Mouse (Mus musculus) CH12.LX (cell line): Measurements from ENCODE around the gene Zfp219. TPM values are rescaled to one million over a fixed set of nuclear protein-coding genes. Genes with fewer than 3 reads are reported as not detected.

Source experiments
- DNase-seq: peaks from one replicate; pipeline ENCODE4 v3.0.0-alpha.2; 2013; ENCODE audit errors: extremely low read depth
- H3K27ac ChIP-seq: 2 replicates; pipeline ENCODE4 v1.5.1; 2012; ENCODE audit warnings: low read depth, mild to moderate bottlenecking, control low read depth, moderate library complexity; ENCODE audit not compliant: insufficient read depth
- H3K27me3 ChIP-seq: replicated peaks from 2 replicates; pipeline ENCODE3; 2012; ENCODE audit warnings: inconsistent platforms
- H3K36me3 ChIP-seq, 2 experiments: replicated peaks in 1 of 2; 2 replicates each; pipeline versions ENCODE3 to v1.6.1; 2012; ENCODE audit warnings: inconsistent platforms in 1 of 2, low read length in 1 of 2, mild to moderate bottlenecking in 1 of 2, mixed read lengths in 1 of 2, moderate library complexity in 1 of 2; ENCODE audit not compliant: control insufficient read depth in 1 of 2, insufficient read depth in 1 of 2
- H3K4me1 ChIP-seq, 2 experiments: 2 replicates each; pipeline ENCODE4 v1.6.1; 2012; ENCODE audit warnings: inconsistent platforms in 1 of 2, moderate library complexity in 1 of 2; ENCODE audit not compliant: insufficient read depth in 2 of 2, control insufficient read depth in 1 of 2
- H3K4me2 ChIP-seq: 2 replicates; pipeline ENCODE4 v1.6.1; 2012; ENCODE audit warnings: low read depth, mild to moderate bottlenecking, control low read depth; ENCODE audit not compliant: poor library complexity, insufficient read depth, severe bottlenecking
- H3K4me3 ChIP-seq, 3 experiments: fragments of 150-350 bp in 1 of 3; sonication (generic) in 1 of 3; replicated peaks in 1 of 3; 2 replicates each; pipeline versions ENCODE3 to v1.5.1; 2011 to 2012; ENCODE audit warnings: low read depth in 2 of 3, low read length in 2 of 3, mild to moderate bottlenecking in 2 of 3, moderate library complexity in 2 of 3, control low read depth in 1 of 3, improper control_type of control experiment in 1 of 3, inconsistent platforms in 1 of 3, mixed read lengths in 1 of 3; ENCODE audit not compliant: poor library complexity in 1 of 3
- H3K79me2 ChIP-seq: replicated peaks from 2 replicates; pipeline ENCODE4 v1.6.1; 2012; ENCODE audit warnings: mild to moderate bottlenecking, moderate library complexity; ENCODE audit not compliant: control insufficient read depth, poor library complexity, insufficient read depth, severe bottlenecking; ENCODE audit errors: extremely low read depth
- H3K9ac ChIP-seq: 2 replicates; pipeline ENCODE4 v1.6.1; 2012; ENCODE audit warnings: low read depth, mild to moderate bottlenecking, control low read depth, moderate library complexity; ENCODE audit not compliant: insufficient read depth
- H3K9me3 ChIP-seq: replicated peaks from 2 replicates; pipeline ENCODE3; 2012; ENCODE audit warnings: low read length, inconsistent platforms, mixed read lengths
- BHLHE40 ChIP-seq: IDR thresholded peaks from 2 replicates; pipeline ENCODE4 v1.6.1; 2011; ENCODE audit warnings: mild to moderate bottlenecking, low read depth, low read length, improper control_type of control experiment
- CHD1 ChIP-seq: IDR thresholded peaks from 2 replicates; pipeline ENCODE4 v1.6.1; 2012; ENCODE audit warnings: low read depth, low read length, improper control_type of control experiment, inconsistent platforms
- CHD2 ChIP-seq: IDR thresholded peaks from 2 replicates; pipeline ENCODE4 v1.6.1; 2011; ENCODE audit warnings: low read length, improper control_type of control experiment
- CTCF ChIP-seq, 2 experiments: IDR thresholded peaks in 1 of 2; conservative IDR thresholded peaks in 1 of 2; 2 replicates each; pipeline ENCODE4 v1.5.1; 2011 to 2012; ENCODE audit warnings: low read depth in 2 of 2, low read length in 2 of 2, improper control_type of control experiment in 1 of 2, inconsistent platforms in 1 of 2, mild to moderate bottlenecking in 1 of 2, moderate library complexity in 1 of 2
- E2F4 ChIP-seq: IDR thresholded peaks from 2 replicates; pipeline ENCODE4 v1.6.1; 2011; ENCODE audit warnings: low read depth, low read length, improper control_type of control experiment; ENCODE audit not compliant: insufficient replicate concordance
- ELF1 ChIP-seq: IDR thresholded peaks from 2 replicates; pipeline ENCODE4 v1.6.1; 2014; ENCODE audit warnings: low read depth, mild to moderate bottlenecking, inconsistent platforms, low read length, improper control_type of control experiment
- EP300 ChIP-seq: IDR thresholded peaks from 2 replicates; pipeline ENCODE4 v1.6.1; 2011; ENCODE audit warnings: low read length, improper control_type of control experiment
- ETS1 ChIP-seq: conservative IDR thresholded peaks from 2 replicates; pipeline ENCODE4 v1.6.1; 2012; ENCODE audit warnings: low read depth, mild to moderate bottlenecking, inconsistent platforms, low read length, improper control_type of control experiment, moderate library complexity
- GABPA ChIP-seq: IDR thresholded peaks from 2 replicates; pipeline ENCODE4 v1.6.1; 2012; ENCODE audit warnings: low read depth, low read length, improper control_type of control experiment, inconsistent platforms; ENCODE audit not compliant: insufficient replicate concordance
- HCFC1 ChIP-seq: IDR thresholded peaks from 2 replicates; pipeline ENCODE4 v1.6.1; 2012; ENCODE audit warnings: low read depth, mild to moderate bottlenecking, inconsistent platforms, low read length, improper control_type of control experiment
- IRF4 ChIP-seq: IDR thresholded peaks from 2 replicates; pipeline ENCODE4 v1.6.1; 2014; ENCODE audit warnings: low read depth, mild to moderate bottlenecking, inconsistent platforms, low read length, improper control_type of control experiment
- JUN ChIP-seq: IDR thresholded peaks from 2 replicates; pipeline ENCODE4 v1.6.1; 2011; ENCODE audit warnings: low read depth, mild to moderate bottlenecking, low read length, improper control_type of control experiment, moderate library complexity; ENCODE audit not compliant: insufficient read depth
- JUND ChIP-seq: conservative IDR thresholded peaks from 2 replicates; pipeline ENCODE4 v1.6.1; 2011; ENCODE audit warnings: low read depth, low read length, improper control_type of control experiment
- KAT2A ChIP-seq: IDR thresholded peaks from 2 replicates; pipeline ENCODE4 v1.6.1; 2012; ENCODE audit warnings: low read length, improper control_type of control experiment, inconsistent platforms; ENCODE audit not compliant: insufficient replicate concordance
- MAFK ChIP-seq: IDR thresholded peaks from 2 replicates; pipeline ENCODE4 v1.6.1; 2011; ENCODE audit warnings: low read length, improper control_type of control experiment; ENCODE audit not compliant: insufficient replicate concordance
- MAX ChIP-seq: IDR thresholded peaks from 2 replicates; pipeline ENCODE4 v1.6.1; 2011; ENCODE audit warnings: low read length, improper control_type of control experiment
- MAZ ChIP-seq: IDR thresholded peaks from 2 replicates; pipeline ENCODE4 v1.6.1; 2012; ENCODE audit warnings: low read depth, mild to moderate bottlenecking, inconsistent platforms, low read length, improper control_type of control experiment, moderate library complexity
- MEF2A ChIP-seq: IDR thresholded peaks from 2 replicates; pipeline ENCODE4 v1.6.1; 2014; ENCODE audit warnings: low read depth, mild to moderate bottlenecking, inconsistent platforms, low read length, improper control_type of control experiment, borderline replicate concordance
- MXI1 ChIP-seq: IDR thresholded peaks from 2 replicates; pipeline ENCODE4 v1.6.1; 2011; ENCODE audit warnings: mild to moderate bottlenecking, low read depth, low read length, improper control_type of control experiment
- MYC ChIP-seq: IDR thresholded peaks from 2 replicates; pipeline ENCODE4 v1.6.1; 2011; ENCODE audit warnings: low read depth, mild to moderate bottlenecking, improper control_type of control experiment, low read length
- NELFE ChIP-seq: IDR thresholded peaks from 2 replicates; pipeline ENCODE4 v1.6.1; 2011; ENCODE audit warnings: low read depth, low read length, improper control_type of control experiment
- NRF1 ChIP-seq: IDR thresholded peaks from 2 replicates; pipeline ENCODE4 v1.6.1; 2014; ENCODE audit warnings: low read depth, mild to moderate bottlenecking, inconsistent platforms, low read length, improper control_type of control experiment, moderate library complexity
- PAX5 ChIP-seq: IDR thresholded peaks from 2 replicates; pipeline ENCODE4 v1.6.1; 2012; ENCODE audit warnings: low read length, inconsistent platforms, mixed read lengths
- POLR2A ChIP-seq: IDR thresholded peaks from 2 replicates; pipeline ENCODE4 v1.6.1; 2011; ENCODE audit warnings: low read depth, mild to moderate bottlenecking, improper control_type of control experiment, low read length
- POLR2AphosphoS2 ChIP-seq: IDR thresholded peaks from 2 replicates; pipeline ENCODE4 v1.6.1; 2011; ENCODE audit warnings: low read depth, low read length, improper control_type of control experiment
- RAD21 ChIP-seq: IDR thresholded peaks from 2 replicates; pipeline ENCODE4 v1.6.1; 2011; ENCODE audit warnings: low read depth, mild to moderate bottlenecking, low read length, improper control_type of control experiment, moderate library complexity
- RCOR1 ChIP-seq: conservative IDR thresholded peaks from 2 replicates; pipeline ENCODE4 v1.6.1; 2012; ENCODE audit warnings: low read depth, mild to moderate bottlenecking, inconsistent platforms, low read length, improper control_type of control experiment
- SIN3A ChIP-seq: IDR thresholded peaks from 2 replicates; pipeline ENCODE4 v1.6.1; 2012; ENCODE audit warnings: low read length, improper control_type of control experiment, inconsistent platforms
- SMC3 ChIP-seq: IDR thresholded peaks from 2 replicates; pipeline ENCODE4 v1.6.1; 2011; ENCODE audit warnings: low read depth, low read length, improper control_type of control experiment
- TBP ChIP-seq: conservative IDR thresholded peaks from 2 replicates; pipeline ENCODE4 v1.6.1; 2011; ENCODE audit warnings: low read depth, low read length, improper control_type of control experiment
- TCF12 ChIP-seq: IDR thresholded peaks from 2 replicates; pipeline ENCODE4 v1.6.1; 2014; ENCODE audit warnings: low read depth, mild to moderate bottlenecking, inconsistent platforms, low read length, improper control_type of control experiment
- UBTF ChIP-seq: IDR thresholded peaks from 2 replicates; pipeline ENCODE4 v1.6.1; 2012; ENCODE audit warnings: low read depth, mild to moderate bottlenecking, inconsistent platforms, low read length, improper control_type of control experiment, moderate library complexity
- USF1 ChIP-seq: IDR thresholded peaks from 2 replicates; pipeline ENCODE4 v1.6.1; 2014; ENCODE audit warnings: low read depth, mild to moderate bottlenecking, inconsistent platforms, low read length, improper control_type of control experiment
- ZC3H11A ChIP-seq: IDR thresholded peaks from 2 replicates; pipeline ENCODE4 v1.6.1; 2012; ENCODE audit warnings: low read depth, mild to moderate bottlenecking, inconsistent platforms, low read length, improper control_type of control experiment
- ZKSCAN1 ChIP-seq: IDR thresholded peaks from 2 replicates; pipeline ENCODE4 v1.6.1; 2012; ENCODE audit warnings: low read depth, inconsistent platforms, low read length, improper control_type of control experiment, borderline replicate concordance
- ZMIZ1 ChIP-seq: IDR thresholded peaks from 2 replicates; pipeline ENCODE4 v1.6.1; 2012; ENCODE audit warnings: low read depth, mild to moderate bottlenecking, inconsistent platforms, low read length, improper control_type of control experiment
- dilution Hi-C: fragments of 300-500 bp; cut with MboI; formaldehyde crosslinking; loops from 2 replicates; pipeline ENCODE4 v1.14.3; 2020; ENCODE audit warnings: low sequenced_read_pairs; ENCODE audit not compliant: extremely low pct_unique_long_range_greater_than_20kb, extremely low pct_ligation_motif_present
- in situ Hi-C: fragments of 300-500 bp; cut with MboI; formaldehyde crosslinking; loops from 3 replicates; pipeline ENCODE4 v1.14.3; 2019; ENCODE audit warnings: low sequenced_read_pairs, low pct_ligation_motif_present, low pct_unique_long_range_greater_than_20kb, mixed read lengths
- polyA plus RNA-seq: library from polyadenylated mRNA; unstranded; fragments of >175 nt; gene quantifications from 2 replicates; pipeline ENCODE4 v1.2.1, GENCODE M21; 2012; ENCODE audit warnings: low read depth; ENCODE audit not compliant: insufficient read length
- total RNA-seq, 2 experiments: library from RNA; depleted of rRNA; stranded (reverse); fragments of 300-350 nt in 1 of 2; fragments of >200 nt in 1 of 2; gene quantifications; 2 replicates each; pipeline ENCODE4 v1.2.3; 2012 to 2014

The Zfp219 gene
- total and polyA plus RNA-seq, 3 experiments: 15.8 to 20.8 (median 20.0) TPM

- dilution Hi-C loops: no loop called here
- H3K4me3 ChIP-seq: peak overlapping the region in 1 of 3 experiments; percentile 37
- TF ChIP-seq POLR2AphosphoS2 (no peak), MEF2A (no peak), ELF1 (no peak; the same call in 1 of the 2 replicates), ZKSCAN1 (no peak), TBP (no peak), SMC3 (no peak), CHD2 (peak; percentile 77), EP300 (no peak), ZMIZ1 (no peak), CHD1 (no peak), HCFC1 (no peak), IRF4 (peak; percentile 60; the same call in 1 of the 2 replicates), E2F4 (no peak), MAX (no peak; the same call in 1 of the 2 replicates), JUND (no peak), MAZ (peak; percentile 72; the same call in 1 of the 2 replicates), KAT2A (no peak), CTCF (conservative IDR thresholded peaks at IDR 0.05 in 1 of 2, IDR thresholded peaks at IDR 0.05 in 1 of 2; ENCODE audit: low read depth in 2 of 2, low read length in 2 of 2) (no peak), UBTF (no peak), RAD21 (no peak), PAX5 (no peak), ETS1 (no peak), MXI1 (peak; percentile 47; the same call in 1 of the 2 replicates), BHLHE40 (peak; percentile 19; the same call in 1 of the 2 replicates), RCOR1 (peak; percentile 36; the same call in 1 of the 2 replicates), POLR2A (no peak), MYC (no peak), SIN3A (no peak; the same call in 1 of the 2 replicates), MAFK (no peak), USF1 (no peak), JUN (no peak), TCF12 (peak; percentile 64), GABPA (no peak), ZC3H11A (no peak), NRF1 (no peak), NELFE (0 out of 2 replicates have a peak, but pooled peaks have one; percentile 2)
- peaks cover 0 to 11% of the 10 kb centered on the region in 2 experiments for H3K36me3 ChIP-seq
- H3K9me3 ChIP-seq: no peaks in the 10 kb centered on the region
- in situ Hi-C loops: loop anchor here (5.0 kb wide), 1 partner anchor 115 kb away; no protein-coding TSS in a partner anchor
- H3K4me1 ChIP-seq: peaks cover 17 to 35% of the 10 kb centered on the region in 2 experiments
- peak overlapping the region; percentile 15; the same call in 1 of the 2 replicates for H3K9ac ChIP-seq
- no peaks in the 10 kb centered on the region for H3K27me3 ChIP-seq
- peak overlapping the region; percentile 92 for H3K4me2 ChIP-seq
- DNase-seq: peak; percentile 39
- H3K79me2 ChIP-seq: no peaks in the 10 kb centered on the region; the same call in 1 of the 2 replicates
- peak overlapping the region; percentile 95 for H3K27ac ChIP-seq
Measured at GRCm38 (mm10) chr14:52022244-52022708, 1.7 kb upstream of the Zfp219 start.
